Mouse (Mus musculus) heart, embryonic 14.5 days (tissue): Measurements from ENCODE around the gene Dst. TPM values are rescaled to one million over a fixed set of nuclear protein-coding genes. Genes with fewer than 3 reads are reported as not detected.

Source experiments
- ATAC-seq: fragments of 200-750 bp; cut with Nextera tagmentation; 2 replicates; pipeline ENCODE4 v1.8.0; 2017; ENCODE audit warnings: low read depth, moderate TSS enrichment; ENCODE audit not compliant: insufficient number of reproducible peaks, insufficient read depth, low FRiP score
- H3K27ac ChIP-seq, 2 experiments: fragments of 200-500 bp in 1 of 2; fragments of 300-500 bp in 1 of 2; sonication (generic) in 1 of 2; replicated peaks in 1 of 2; 2 replicates each; pipeline ENCODE4 v1.5.1; 2012 to 2014; ENCODE audit warnings: low read depth in 2 of 2, low read length in 2 of 2, control low read depth in 1 of 2, mild to moderate bottlenecking in 1 of 2, mixed read lengths in 1 of 2; ENCODE audit not compliant: control insufficient read depth in 1 of 2, insufficient read depth in 1 of 2
- H3K27me3 ChIP-seq: fragments of 300-500 bp; sonication (generic); 2 replicates; pipeline ENCODE4 v1.6.1; 2014; ENCODE audit warnings: mild to moderate bottlenecking, low read length, control low read depth; ENCODE audit not compliant: control insufficient read depth, insufficient read depth
- H3K36me3 ChIP-seq: fragments of 300-500 bp; sonication (generic); 2 replicates; pipeline ENCODE4 v1.6.1; 2014; ENCODE audit warnings: mild to moderate bottlenecking, control low read depth, low read length, mixed read lengths; ENCODE audit not compliant: control insufficient read depth, insufficient read depth
- H3K4me1 ChIP-seq, 2 experiments: fragments of 200-500 bp in 1 of 2; fragments of 300-500 bp in 1 of 2; sonication (generic) in 1 of 2; 2 replicates each; pipeline ENCODE4 v1.6.1; 2012 to 2014; ENCODE audit warnings: low read length in 2 of 2, control low read depth in 1 of 2, mixed read lengths in 1 of 2; ENCODE audit not compliant: control insufficient read depth in 2 of 2, insufficient read depth in 2 of 2
- H3K4me2 ChIP-seq: fragments of 300-500 bp; sonication (generic); 2 replicates; pipeline ENCODE4 v1.6.1; 2014; ENCODE audit warnings: mild to moderate bottlenecking, low read length
- H3K4me3 ChIP-seq, 2 experiments: fragments of 200-500 bp in 1 of 2; fragments of 300-500 bp in 1 of 2; sonication (generic) in 1 of 2; 2 replicates each; pipeline ENCODE4 v1.5.1; 2012 to 2014; ENCODE audit warnings: low read length in 2 of 2, mild to moderate bottlenecking in 2 of 2, control low read depth in 1 of 2, low read depth in 1 of 2, moderate library complexity in 1 of 2; ENCODE audit not compliant: control insufficient read depth in 1 of 2, insufficient read depth in 1 of 2
- H3K9ac ChIP-seq: fragments of 300-500 bp; sonication (generic); 2 replicates; pipeline ENCODE4 v1.6.1; 2014; ENCODE audit warnings: mild to moderate bottlenecking, low read length
- H3K9me3 ChIP-seq: fragments of 300-500 bp; sonication (generic); 2 replicates; pipeline ENCODE4 v1.6.1; 2016; ENCODE audit warnings: low read length, control low read depth; ENCODE audit not compliant: control insufficient read depth
- WGBS: fragments of 180-500 bp; shearing (Covaris S2); extraction: QIAGEN DNeasy Blood & Tissue Kit; methylation state at CpG from one replicate; pipeline ENCODE4 v1.1.7; 2014; 5-methylcytosine and 5-hydroxymethylcytosine counted together
- polyA plus RNA-seq: library from polyadenylated mRNA; unstranded; fragments of >200 nt; fragmentation: Nextera tagmentation; extraction: Ambion mirVana; gene quantifications from 2 replicates; pipeline ENCODE4 v1.2.1, GENCODE M21; 2014

Gene Dst
- polyA plus RNA-seq, 1 experiment from 2014 or later = 38.6 TPM

DNA sequence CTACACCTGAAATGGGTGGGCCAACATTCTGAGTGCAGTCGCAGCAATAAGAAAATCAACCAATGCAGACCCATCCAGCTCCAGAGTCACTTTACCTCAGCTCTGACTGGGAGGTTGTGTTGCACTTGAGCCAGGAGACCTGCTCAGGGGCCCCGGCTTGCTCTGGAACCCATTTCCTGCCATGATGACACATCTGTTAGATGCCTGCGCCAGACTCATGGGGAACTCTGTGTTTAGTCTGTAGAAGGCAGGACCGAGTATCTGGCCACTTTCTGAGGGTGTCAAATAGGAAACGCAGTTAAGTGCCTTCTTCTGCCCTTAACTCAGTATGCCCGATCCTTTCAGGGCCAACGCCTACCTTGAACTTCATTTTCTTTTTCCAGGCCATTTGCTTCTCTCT is 162.4 kb downstream of the Dst start:
- 41% methylated on average over 7 of the region's 7 CpGs for WGBS
- H3K4me1 ChIP-seq = peaks cover 34 to 60% of the 10 kb centered on the region in 2 experiments
- H3K9ac ChIP-seq = no peak overlapping the region
- H3K27ac ChIP-seq = peak overlapping the region in 1 of 2 experiments; percentile 53; a peak in 2 of 4 replicates
- H3K36me3 ChIP-seq = no peaks in the 10 kb centered on the region
- H3K9me3 ChIP-seq = no peaks in the 10 kb centered on the region
- no peak for ATAC-seq
- H3K4me2 ChIP-seq = no peak overlapping the region
- no peaks in the 10 kb centered on the region for H3K27me3 ChIP-seq
- H3K4me3 ChIP-seq = no peak overlapping the region

DNA sequence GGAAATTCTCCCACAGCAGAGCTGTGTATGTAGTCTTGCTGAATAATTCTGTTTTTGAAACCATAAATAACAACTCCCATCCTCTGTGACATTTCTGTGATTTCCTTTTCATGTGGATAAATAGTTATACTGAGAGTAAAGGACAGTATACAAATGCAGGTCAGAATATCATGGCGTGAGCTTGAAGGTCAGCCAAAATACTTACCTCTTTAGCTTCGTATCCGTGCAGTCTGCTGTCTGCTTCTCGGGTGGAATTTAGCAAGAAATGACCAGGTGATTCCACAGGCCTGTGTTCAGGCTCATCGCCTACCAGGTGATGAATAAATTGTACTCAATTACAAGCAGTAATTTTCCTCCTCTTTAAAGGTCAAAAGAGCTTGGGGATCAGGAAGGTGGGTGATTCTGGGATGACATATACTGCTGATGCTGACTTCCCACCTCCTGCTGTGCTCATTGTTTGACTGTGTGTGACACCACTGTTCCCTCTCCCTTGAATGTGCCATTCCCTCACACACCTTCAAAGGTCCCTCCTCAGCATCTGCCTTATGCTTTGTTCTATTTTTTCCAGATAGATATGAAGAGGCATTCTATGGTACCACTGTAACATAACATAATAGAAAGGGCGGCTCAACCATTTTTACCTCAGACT is 163.1 kb downstream of the Dst start:
- peak overlapping the region; percentile 45 to 53; a peak in 3 of 4 replicates for H3K27ac ChIP-seq

DNA sequence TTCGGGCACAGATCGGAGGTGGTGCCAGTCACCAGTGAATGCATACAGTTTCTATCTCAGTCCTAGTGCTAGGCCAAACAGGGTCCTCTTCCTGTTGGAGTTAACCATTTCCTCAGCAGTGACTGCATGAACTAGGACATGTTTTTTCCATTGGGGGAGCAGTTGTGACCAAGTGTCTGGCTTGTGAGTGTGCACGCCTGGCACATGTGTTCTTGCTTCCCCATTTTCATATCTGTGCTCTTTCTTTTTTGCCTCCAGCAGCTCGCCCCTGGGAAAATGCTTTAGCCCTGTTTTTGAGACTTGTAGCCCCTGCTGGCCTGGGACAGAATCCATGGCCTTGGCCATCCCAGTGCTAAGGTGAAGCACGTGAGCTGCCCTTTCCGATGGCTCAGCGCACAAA is 164.2 kb downstream of the Dst start:
- ATAC-seq = no peak
- H3K36me3 ChIP-seq = no peaks in the 10 kb centered on the region
- WGBS = 64% methylated on average over 7 of the region's 7 CpGs
- H3K4me3 ChIP-seq = no peak overlapping the region
- no peak overlapping the region for H3K27ac ChIP-seq
- H3K4me2 ChIP-seq = no peak overlapping the region
- no peak overlapping the region for H3K9ac ChIP-seq
- peaks cover 34 to 69% of the 10 kb centered on the region in 2 experiments for H3K4me1 ChIP-seq
- H3K27me3 ChIP-seq = no peaks in the 10 kb centered on the region
- H3K9me3 ChIP-seq = no peaks in the 10 kb centered on the region

More for the DNA sequence above, 163.1 kb downstream of the Dst start:
- WGBS = 56% methylated on average over 6 of the region's 6 CpGs
- H3K4me1 ChIP-seq = peaks cover 34 to 60% of the 10 kb centered on the region in 2 experiments
- no peaks in the 10 kb centered on the region for H3K9me3 ChIP-seq
- peak overlapping the region; percentile 34 for H3K9ac ChIP-seq
- ATAC-seq = no peak
- H3K4me2 ChIP-seq = no peak overlapping the region
- H3K27me3 ChIP-seq = no peaks in the 10 kb centered on the region
- no peak overlapping the region for H3K4me3 ChIP-seq
- no peaks in the 10 kb centered on the region for H3K36me3 ChIP-seq

DNA sequence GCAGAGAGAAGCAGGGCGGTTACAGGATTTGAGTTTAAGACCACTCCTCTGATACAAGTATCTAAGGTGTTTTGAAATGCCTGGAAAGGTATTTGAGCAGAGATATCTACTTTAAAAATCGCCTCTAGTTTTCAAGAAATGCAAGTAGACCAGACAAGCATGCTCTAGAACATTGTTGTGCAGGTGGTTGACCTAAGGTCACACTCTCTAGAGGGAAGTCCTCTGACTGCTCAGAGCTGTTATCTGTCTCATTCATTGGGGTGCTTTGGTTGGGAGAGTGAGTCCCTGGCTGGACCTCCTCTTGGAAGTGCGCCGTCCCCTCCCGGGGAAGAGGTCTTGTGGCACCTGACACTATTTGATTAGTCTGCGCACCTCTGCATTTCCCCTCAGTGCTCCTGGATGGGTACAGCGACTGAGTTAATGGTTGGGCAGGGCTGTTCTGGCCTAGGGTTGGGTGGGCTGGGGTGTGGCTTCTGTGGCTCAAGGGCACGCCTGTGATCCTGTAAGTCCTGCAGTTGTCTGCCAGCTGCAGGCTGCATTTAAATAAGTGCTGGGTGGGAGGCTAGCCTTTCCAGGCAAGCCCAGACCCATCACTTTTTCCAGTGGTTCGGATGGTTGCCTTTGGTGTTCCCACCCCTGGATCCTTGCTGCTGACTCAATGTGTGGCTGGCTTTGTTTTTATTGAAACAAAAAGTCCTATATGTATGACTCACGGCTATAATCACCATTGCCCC is 165.6 kb downstream of the Dst start:
- no peaks in the 10 kb centered on the region for H3K27me3 ChIP-seq
- H3K9ac ChIP-seq = no peak overlapping the region
- ATAC-seq = no peak
- H3K27ac ChIP-seq = peak overlapping the region in 1 of 2 experiments; percentile 53; a peak in 1 of 4 replicates
- H3K4me2 ChIP-seq = no peak overlapping the region
- H3K4me3 ChIP-seq = no peak overlapping the region
- H3K4me1 ChIP-seq = peaks cover 37 to 75% of the 10 kb centered on the region in 2 experiments
- WGBS = 49% methylated on average over 10 of the region's 10 CpGs
- no peaks in the 10 kb centered on the region for H3K36me3 ChIP-seq
- H3K9me3 ChIP-seq = no peaks in the 10 kb centered on the region

DNA sequence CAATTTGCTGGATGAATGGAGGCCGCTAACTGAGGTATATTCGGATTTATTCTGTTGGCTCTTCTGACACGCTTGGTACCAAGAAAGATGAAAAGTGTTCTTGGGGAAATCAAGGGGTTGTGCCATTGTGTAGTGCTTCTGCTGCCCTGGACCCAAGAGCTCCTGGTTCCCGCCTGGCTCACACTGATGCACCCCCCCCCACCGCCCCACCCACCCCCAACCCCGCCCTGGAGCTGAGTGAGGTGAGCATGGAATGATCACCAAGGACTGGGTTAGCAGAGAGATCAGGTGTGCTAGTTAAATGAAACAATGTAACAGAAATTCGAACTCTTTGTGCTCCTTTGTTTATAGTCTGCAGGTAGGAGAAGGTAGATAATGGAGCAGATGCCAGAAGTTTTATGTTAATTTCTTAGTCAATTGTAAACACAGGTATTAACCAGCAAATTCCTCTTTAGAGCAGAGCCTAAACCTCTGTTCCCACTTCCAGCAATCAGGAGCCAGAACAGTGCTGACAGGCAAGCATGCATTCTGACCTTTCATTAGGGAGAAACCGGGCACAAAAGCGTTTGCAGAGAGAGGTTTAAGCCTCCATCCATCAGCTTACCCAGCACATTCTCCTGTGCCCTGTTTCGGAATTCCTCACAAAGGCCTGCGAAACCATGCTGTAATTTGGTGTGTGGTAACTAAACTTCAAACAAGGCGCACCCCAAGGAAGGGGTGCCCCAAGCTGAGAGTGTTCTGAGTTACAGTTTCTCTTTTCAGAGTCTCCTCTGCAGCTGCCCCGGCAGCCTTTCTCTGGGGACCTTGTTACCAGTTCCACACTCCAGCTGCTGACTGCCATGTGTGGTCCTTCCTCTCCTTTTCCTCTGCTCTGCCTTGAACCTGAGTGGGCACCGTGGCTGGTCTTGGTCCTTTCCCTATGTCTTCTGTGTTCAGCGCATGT is 166.5 kb downstream of the Dst start:
- no peak for ATAC-seq
- H3K4me1 ChIP-seq = peaks cover 35 to 71% of the 10 kb centered on the region in 2 experiments
- H3K9me3 ChIP-seq = no peaks in the 10 kb centered on the region
- no peaks in the 10 kb centered on the region for H3K27me3 ChIP-seq
- 40% methylated on average over 15 of the region's 15 CpGs for WGBS
- no peak overlapping the region for H3K4me3 ChIP-seq
- peak overlapping the region; percentile 46 for H3K4me2 ChIP-seq
- peak overlapping the region; percentile 6 to 53; a peak in 3 of 4 replicates for H3K27ac ChIP-seq
- no peaks in the 10 kb centered on the region for H3K36me3 ChIP-seq
- peak overlapping the region; percentile 59 for H3K9ac ChIP-seq

DNA sequence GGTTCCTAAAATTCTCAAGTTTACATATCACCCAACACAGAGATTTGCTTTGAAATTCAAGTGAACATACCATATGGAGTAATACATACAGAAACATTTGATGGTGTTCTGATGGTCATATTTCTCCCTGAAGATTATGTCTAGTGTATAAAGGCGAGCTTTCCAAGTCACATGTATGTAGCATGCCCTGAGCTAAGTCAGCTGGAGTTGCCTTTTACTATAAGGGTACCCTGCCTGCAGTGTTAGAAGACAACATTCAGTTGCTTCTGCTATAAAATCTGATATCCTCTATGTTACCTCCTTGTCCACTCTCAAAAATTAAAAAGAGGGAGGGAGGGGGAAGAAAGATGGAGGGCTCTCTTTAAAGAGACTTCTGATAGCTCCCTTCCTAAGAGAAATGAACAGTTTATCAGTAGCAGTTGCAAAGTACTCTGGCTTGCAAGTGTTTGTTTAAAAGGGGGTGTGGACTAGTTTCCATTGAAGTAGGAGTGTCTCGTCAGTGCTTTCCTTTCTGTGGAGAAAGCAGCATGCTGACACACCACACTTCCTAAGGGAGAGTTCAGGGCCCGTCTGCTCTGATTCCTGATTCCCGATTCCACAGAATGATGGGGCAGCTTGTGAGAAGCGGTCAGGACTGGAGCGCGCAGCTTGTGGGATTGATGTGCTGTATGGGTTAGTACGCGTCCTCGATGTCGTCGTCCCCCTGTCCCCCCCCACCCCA is 168.8 kb downstream of the Dst start:
- 8% methylated on average over 10 of the region's 12 CpGs for WGBS
- Histone ChIP-seq H3K4me1 (peaks cover 20 to 52% of the 10 kb centered on the region in 2 experiments), H3K9me3 (no peaks in the 10 kb centered on the region)

More for the DNA sequence above, 168.8 kb downstream of the Dst start:
- Histone ChIP-seq H3K27me3 (no peaks in the 10 kb centered on the region), H3K4me2 (peak overlapping the region; percentile 56), H3K4me3 (peak overlapping the region; percentile 15 to 20; a peak in 3 of 4 replicates), H3K36me3 (no peaks in the 10 kb centered on the region), H3K9ac (0 out of 2 replicates have a peak overlapping the region, but pooled peaks have one; percentile 41), H3K27ac (no peak overlapping the region; a peak in 1 of 4 replicates)
- ATAC-seq = 0 out of 2 replicates have a peak, but pooled peaks have one; percentile 43
